Mouse (Mus musculus): ENCODE data around the gene Vmn1r67. TPM values are rescaled to one million over a fixed set of nuclear protein-coding genes. Genes with fewer than 3 reads are reported as not detected.

Vmn1r67 gene
- not detected for total RNA-seq (2021)

DNA sequence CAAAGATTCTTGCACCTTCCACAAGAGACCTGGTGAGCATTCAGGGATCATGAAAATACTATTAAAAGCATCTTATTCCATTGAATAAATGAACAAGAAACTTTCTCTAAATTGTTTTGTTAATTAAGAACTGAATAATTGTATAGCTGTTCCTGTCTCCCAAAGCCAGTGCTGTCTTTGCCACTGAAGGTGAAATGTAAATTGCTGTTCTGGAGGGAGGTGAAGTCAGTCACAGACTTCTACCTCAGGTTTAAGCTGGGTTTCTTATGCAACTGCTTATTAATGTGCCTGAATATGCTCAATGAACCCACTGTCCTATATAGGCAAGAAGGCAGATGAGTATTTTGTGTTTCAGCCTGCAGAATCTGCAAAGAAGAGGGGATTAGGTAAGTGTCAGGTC is at the start of gene Vmn1r67:
Gene Vmn1r67, plus strand, starts transcription at position 301 of the 400 bp plus-strand sequence.
- DNase-seq, result no peak

DNA sequence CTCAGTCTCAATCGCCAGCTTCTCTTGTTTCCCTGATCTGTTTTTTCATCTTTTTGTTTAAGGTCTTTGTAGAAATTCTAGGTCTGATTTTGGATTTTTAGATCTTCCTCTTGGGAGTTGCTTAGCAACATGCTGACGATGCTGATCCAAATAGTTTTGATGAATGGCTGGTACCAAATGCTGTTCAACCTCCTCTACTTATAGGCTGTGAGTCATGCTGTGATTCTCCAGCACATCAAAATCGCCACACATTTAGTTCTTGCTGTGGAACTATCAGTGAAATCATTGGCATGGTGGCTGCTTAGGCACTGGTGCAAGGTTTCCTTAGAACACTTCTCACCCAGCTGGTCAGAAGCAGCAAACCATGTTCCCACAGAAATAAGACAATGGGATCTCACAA is 15.0 kb downstream of the Vmn1r67 start:
- no peak for DNase-seq

DNA sequence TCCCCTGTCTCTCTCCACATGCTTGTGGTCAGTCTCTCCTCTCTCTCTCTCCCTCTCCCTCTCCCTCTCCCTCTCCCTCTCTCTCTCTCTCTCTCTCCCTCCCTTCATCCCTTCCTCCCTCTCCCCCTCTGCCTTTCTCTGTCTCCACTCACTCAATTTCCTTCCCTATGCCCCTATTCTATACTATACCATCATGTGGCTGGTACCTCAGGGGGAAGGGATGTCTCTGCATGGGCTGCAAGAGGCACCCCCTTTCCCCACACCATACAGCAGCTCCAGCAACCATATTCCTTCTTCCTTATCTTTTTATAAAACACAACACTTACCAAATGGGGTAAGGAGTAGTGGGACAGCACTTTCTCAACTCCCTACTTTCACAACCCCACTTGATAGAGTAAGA is 36.7 kb downstream of the Vmn1r67 start:
- no peak for DNase-seq

DNA sequence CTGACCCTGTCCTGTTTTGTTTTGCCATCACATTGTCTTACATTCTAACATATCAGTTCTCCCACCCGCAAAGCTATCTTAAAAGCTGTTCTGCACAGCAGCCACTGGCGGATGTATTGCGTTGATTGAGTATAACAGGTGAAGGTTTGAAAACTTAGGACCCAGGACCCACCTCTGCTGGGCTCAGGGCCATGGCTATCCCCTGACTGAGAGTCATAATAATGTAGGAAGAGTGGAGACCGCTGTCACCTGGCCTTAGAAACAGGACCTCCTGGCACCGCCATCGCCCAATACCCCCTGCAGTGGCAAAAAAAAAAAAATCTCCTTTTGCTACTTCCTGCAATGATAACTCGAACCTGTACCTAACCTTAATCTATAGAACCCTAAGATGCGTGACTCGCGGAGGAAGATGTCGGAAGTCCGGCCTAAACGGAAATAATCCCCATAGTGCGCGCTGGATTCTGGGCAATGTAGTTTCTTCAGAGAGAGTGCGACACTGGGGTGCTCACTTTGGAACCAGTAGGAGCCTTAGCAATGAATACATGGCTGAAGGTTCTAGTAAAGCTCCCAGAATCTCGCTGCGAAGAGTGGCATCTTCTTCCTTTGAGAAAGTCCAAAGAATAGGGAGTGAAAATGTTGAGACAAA is 37.6 kb downstream of the Vmn1r67 start:
- no peak for DNase-seq

DNA sequence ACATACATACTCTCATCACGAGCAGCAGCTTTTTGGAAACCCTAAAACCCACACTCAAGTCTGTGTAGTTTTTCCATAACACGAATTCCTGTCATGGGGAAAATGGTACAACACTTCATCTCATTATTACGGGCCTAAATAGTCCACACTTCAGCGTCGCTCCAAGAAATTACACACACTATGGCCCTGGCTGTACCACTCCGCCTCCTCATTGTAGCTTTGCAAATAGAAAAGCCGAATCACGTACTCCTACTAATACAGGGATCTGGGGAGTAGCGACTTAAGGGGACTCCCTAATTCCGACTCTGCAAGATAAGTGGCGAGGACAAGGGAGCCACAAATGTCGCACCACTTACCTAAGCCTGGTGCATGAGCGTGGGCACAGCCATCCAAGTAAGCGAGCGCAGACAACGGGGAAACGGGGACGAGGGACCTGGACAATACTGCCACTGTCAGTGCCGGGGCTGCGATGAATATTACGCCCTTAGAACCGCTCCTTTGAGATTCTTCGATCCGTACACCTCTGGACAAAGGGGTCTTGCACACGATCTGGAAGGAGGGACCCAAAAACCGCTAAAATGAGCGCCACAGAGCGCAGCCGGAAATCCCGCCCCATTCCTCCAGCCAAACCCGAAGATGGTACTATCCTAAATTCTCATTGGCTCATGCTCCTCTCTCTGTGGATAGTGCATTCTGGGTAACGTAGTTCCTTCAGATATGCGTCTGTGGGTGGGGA is 51.8 kb downstream of the Vmn1r67 start, which contains the start of gene Zik1:
Gene Zik1, minus strand, starts transcription at position 609 of the 736 bp plus-strand sequence.
- peak; percentile 70 for DNase-seq

DNA sequence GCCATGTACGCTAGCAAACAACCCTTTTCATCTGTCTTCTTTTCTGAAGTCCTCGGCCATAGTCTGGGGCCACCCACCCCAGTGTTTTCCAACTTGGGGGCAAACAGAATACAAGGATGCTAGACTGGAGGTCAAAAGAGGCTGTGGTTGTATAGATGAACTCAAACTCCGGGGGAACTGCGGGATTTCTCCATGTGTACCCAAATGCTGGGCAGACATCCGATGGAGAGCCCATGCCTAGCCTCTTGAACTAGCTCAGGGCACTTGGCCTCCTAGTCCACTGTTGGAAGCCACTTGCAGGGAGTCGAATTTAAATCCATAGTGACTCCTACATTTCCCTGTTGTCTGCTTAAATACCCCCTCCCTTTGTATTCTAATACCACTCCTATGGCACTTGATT is 52.4 kb downstream of the Vmn1r67 start:
- no peak for DNase-seq

Other genes with a start within 250 kb of the Vmn1r67 start
- not detected for gene Vmn1r66, start 165.3 kb upstream of the Vmn1r67 start, total RNA-seq (2021)
- gene Zik1, start 52.1 kb downstream of the Vmn1r67 start, total RNA-seq (2021), result 1 to 10 TPM; 5.0 to 5.1 TPM
- not detected for gene Vmn1r68, start 115.2 kb downstream of the Vmn1r67 start, total RNA-seq (2021)
- gene Vmn1r69, start 170.3 kb downstream of the Vmn1r67 start, total RNA-seq (2021), result not detected
- not detected for gene Vmn1r70, start 188.2 kb downstream of the Vmn1r67 start, total RNA-seq (2021)
- not detected for gene Nlrp4b, start 244.5 kb downstream of the Vmn1r67 start, total RNA-seq (2021)